Mouse (Mus musculus) CH12.LX (cell line): ENCODE results near the gene Krtap3-2. TPM values are rescaled to one million over a fixed set of nuclear protein-coding genes. Genes with fewer than 3 reads are reported as not detected.

ENCODE experiments used
- DNase-seq: peaks from one replicate; pipeline ENCODE4 v3.0.0-alpha.2; 2013; ENCODE audit errors: extremely low read depth
- H3K27ac ChIP-seq: 2 replicates; pipeline ENCODE4 v1.5.1; 2012; ENCODE audit warnings: low read depth, mild to moderate bottlenecking, control low read depth, moderate library complexity; ENCODE audit not compliant: insufficient read depth
- H3K27me3 ChIP-seq: replicated peaks from 2 replicates; pipeline ENCODE3; 2012; ENCODE audit warnings: inconsistent platforms
- H3K36me3 ChIP-seq, 2 experiments: replicated peaks in 1 of 2; 2 replicates each; pipeline versions ENCODE3 to v1.6.1; 2012; ENCODE audit warnings: inconsistent platforms in 1 of 2, low read length in 1 of 2, mild to moderate bottlenecking in 1 of 2, mixed read lengths in 1 of 2, moderate library complexity in 1 of 2; ENCODE audit not compliant: control insufficient read depth in 1 of 2, insufficient read depth in 1 of 2
- H3K4me1 ChIP-seq, 2 experiments: 2 replicates each; pipeline ENCODE4 v1.6.1; 2012; ENCODE audit warnings: inconsistent platforms in 1 of 2, moderate library complexity in 1 of 2; ENCODE audit not compliant: insufficient read depth in 2 of 2, control insufficient read depth in 1 of 2
- H3K4me2 ChIP-seq: 2 replicates; pipeline ENCODE4 v1.6.1; 2012; ENCODE audit warnings: low read depth, mild to moderate bottlenecking, control low read depth; ENCODE audit not compliant: poor library complexity, insufficient read depth, severe bottlenecking
- H3K4me3 ChIP-seq, 3 experiments: fragments of 150-350 bp in 1 of 3; sonication (generic) in 1 of 3; replicated peaks in 1 of 3; 2 replicates each; pipeline versions ENCODE3 to v1.5.1; 2011 to 2012; ENCODE audit warnings: low read depth in 2 of 3, low read length in 2 of 3, mild to moderate bottlenecking in 2 of 3, moderate library complexity in 2 of 3, control low read depth in 1 of 3, improper control_type of control experiment in 1 of 3, inconsistent platforms in 1 of 3, mixed read lengths in 1 of 3; ENCODE audit not compliant: poor library complexity in 1 of 3
- H3K79me2 ChIP-seq: replicated peaks from 2 replicates; pipeline ENCODE4 v1.6.1; 2012; ENCODE audit warnings: mild to moderate bottlenecking, moderate library complexity; ENCODE audit not compliant: control insufficient read depth, poor library complexity, insufficient read depth, severe bottlenecking; ENCODE audit errors: extremely low read depth
- H3K9ac ChIP-seq: 2 replicates; pipeline ENCODE4 v1.6.1; 2012; ENCODE audit warnings: low read depth, mild to moderate bottlenecking, control low read depth, moderate library complexity; ENCODE audit not compliant: insufficient read depth
- H3K9me3 ChIP-seq: replicated peaks from 2 replicates; pipeline ENCODE3; 2012; ENCODE audit warnings: low read length, inconsistent platforms, mixed read lengths
- CHD1 ChIP-seq: IDR thresholded peaks from 2 replicates; pipeline ENCODE4 v1.6.1; 2012; ENCODE audit warnings: low read depth, low read length, improper control_type of control experiment, inconsistent platforms
- CTCF ChIP-seq, 2 experiments: IDR thresholded peaks in 1 of 2; conservative IDR thresholded peaks in 1 of 2; 2 replicates each; pipeline ENCODE4 v1.5.1; 2011 to 2012; ENCODE audit warnings: low read depth in 2 of 2, low read length in 2 of 2, improper control_type of control experiment in 1 of 2, inconsistent platforms in 1 of 2, mild to moderate bottlenecking in 1 of 2, moderate library complexity in 1 of 2
- E2F4 ChIP-seq: IDR thresholded peaks from 2 replicates; pipeline ENCODE4 v1.6.1; 2011; ENCODE audit warnings: low read depth, low read length, improper control_type of control experiment; ENCODE audit not compliant: insufficient replicate concordance
- ELF1 ChIP-seq: IDR thresholded peaks from 2 replicates; pipeline ENCODE4 v1.6.1; 2014; ENCODE audit warnings: low read depth, mild to moderate bottlenecking, inconsistent platforms, low read length, improper control_type of control experiment
- GABPA ChIP-seq: IDR thresholded peaks from 2 replicates; pipeline ENCODE4 v1.6.1; 2012; ENCODE audit warnings: low read depth, low read length, improper control_type of control experiment, inconsistent platforms; ENCODE audit not compliant: insufficient replicate concordance
- HCFC1 ChIP-seq: IDR thresholded peaks from 2 replicates; pipeline ENCODE4 v1.6.1; 2012; ENCODE audit warnings: low read depth, mild to moderate bottlenecking, inconsistent platforms, low read length, improper control_type of control experiment
- IRF4 ChIP-seq: IDR thresholded peaks from 2 replicates; pipeline ENCODE4 v1.6.1; 2014; ENCODE audit warnings: low read depth, mild to moderate bottlenecking, inconsistent platforms, low read length, improper control_type of control experiment
- JUND ChIP-seq: conservative IDR thresholded peaks from 2 replicates; pipeline ENCODE4 v1.6.1; 2011; ENCODE audit warnings: low read depth, low read length, improper control_type of control experiment
- KAT2A ChIP-seq: IDR thresholded peaks from 2 replicates; pipeline ENCODE4 v1.6.1; 2012; ENCODE audit warnings: low read length, improper control_type of control experiment, inconsistent platforms; ENCODE audit not compliant: insufficient replicate concordance
- MAX ChIP-seq: IDR thresholded peaks from 2 replicates; pipeline ENCODE4 v1.6.1; 2011; ENCODE audit warnings: low read length, improper control_type of control experiment
- MAZ ChIP-seq: IDR thresholded peaks from 2 replicates; pipeline ENCODE4 v1.6.1; 2012; ENCODE audit warnings: low read depth, mild to moderate bottlenecking, inconsistent platforms, low read length, improper control_type of control experiment, moderate library complexity
- MXI1 ChIP-seq: IDR thresholded peaks from 2 replicates; pipeline ENCODE4 v1.6.1; 2011; ENCODE audit warnings: mild to moderate bottlenecking, low read depth, low read length, improper control_type of control experiment
- NELFE ChIP-seq: IDR thresholded peaks from 2 replicates; pipeline ENCODE4 v1.6.1; 2011; ENCODE audit warnings: low read depth, low read length, improper control_type of control experiment
- NRF1 ChIP-seq: IDR thresholded peaks from 2 replicates; pipeline ENCODE4 v1.6.1; 2014; ENCODE audit warnings: low read depth, mild to moderate bottlenecking, inconsistent platforms, low read length, improper control_type of control experiment, moderate library complexity
- PAX5 ChIP-seq: IDR thresholded peaks from 2 replicates; pipeline ENCODE4 v1.6.1; 2012; ENCODE audit warnings: low read length, inconsistent platforms, mixed read lengths
- POLR2A ChIP-seq: IDR thresholded peaks from 2 replicates; pipeline ENCODE4 v1.6.1; 2011; ENCODE audit warnings: low read depth, mild to moderate bottlenecking, improper control_type of control experiment, low read length
- POLR2AphosphoS2 ChIP-seq: IDR thresholded peaks from 2 replicates; pipeline ENCODE4 v1.6.1; 2011; ENCODE audit warnings: low read depth, low read length, improper control_type of control experiment
- RAD21 ChIP-seq: IDR thresholded peaks from 2 replicates; pipeline ENCODE4 v1.6.1; 2011; ENCODE audit warnings: low read depth, mild to moderate bottlenecking, low read length, improper control_type of control experiment, moderate library complexity
- SMC3 ChIP-seq: IDR thresholded peaks from 2 replicates; pipeline ENCODE4 v1.6.1; 2011; ENCODE audit warnings: low read depth, low read length, improper control_type of control experiment
- TCF12 ChIP-seq: IDR thresholded peaks from 2 replicates; pipeline ENCODE4 v1.6.1; 2014; ENCODE audit warnings: low read depth, mild to moderate bottlenecking, inconsistent platforms, low read length, improper control_type of control experiment
- USF1 ChIP-seq: IDR thresholded peaks from 2 replicates; pipeline ENCODE4 v1.6.1; 2014; ENCODE audit warnings: low read depth, mild to moderate bottlenecking, inconsistent platforms, low read length, improper control_type of control experiment
- ZC3H11A ChIP-seq: IDR thresholded peaks from 2 replicates; pipeline ENCODE4 v1.6.1; 2012; ENCODE audit warnings: low read depth, mild to moderate bottlenecking, inconsistent platforms, low read length, improper control_type of control experiment
- ZKSCAN1 ChIP-seq: IDR thresholded peaks from 2 replicates; pipeline ENCODE4 v1.6.1; 2012; ENCODE audit warnings: low read depth, inconsistent platforms, low read length, improper control_type of control experiment, borderline replicate concordance
- ZMIZ1 ChIP-seq: IDR thresholded peaks from 2 replicates; pipeline ENCODE4 v1.6.1; 2012; ENCODE audit warnings: low read depth, mild to moderate bottlenecking, inconsistent platforms, low read length, improper control_type of control experiment
- ZNF384 ChIP-seq: IDR thresholded peaks from 2 replicates; pipeline ENCODE4 v1.6.1; 2012; ENCODE audit warnings: low read depth, low read length, improper control_type of control experiment, inconsistent platforms
- dilution Hi-C: fragments of 300-500 bp; cut with MboI; formaldehyde crosslinking; loops from 2 replicates; pipeline ENCODE4 v1.14.3; 2020; ENCODE audit warnings: low sequenced_read_pairs; ENCODE audit not compliant: extremely low pct_unique_long_range_greater_than_20kb, extremely low pct_ligation_motif_present
- in situ Hi-C: fragments of 300-500 bp; cut with MboI; formaldehyde crosslinking; loops from 3 replicates; pipeline ENCODE4 v1.14.3; 2019; ENCODE audit warnings: low sequenced_read_pairs, low pct_ligation_motif_present, low pct_unique_long_range_greater_than_20kb, mixed read lengths
- polyA plus RNA-seq: library from polyadenylated mRNA; unstranded; fragments of >175 nt; gene quantifications from 2 replicates; pipeline ENCODE4 v1.2.1, GENCODE M21; 2012; ENCODE audit warnings: low read depth; ENCODE audit not compliant: insufficient read length
- total RNA-seq, 2 experiments: library from RNA; depleted of rRNA; stranded (reverse); fragments of 300-350 nt in 1 of 2; fragments of >200 nt in 1 of 2; gene quantifications; 2 replicates each; pipeline ENCODE4 v1.2.3; 2012 to 2014

Gene Krtap3-2
- total and polyA plus RNA-seq, 3 experiments: not detected

GRCm38 (mm10) chr11:99547892-99548291, 8.8 kb downstream of the Krtap3-2 start:
- H3K79me2 ChIP-seq: no peaks in the 10 kb centered on the region
- no peak overlapping the region for H3K4me3 ChIP-seq
- H3K36me3 ChIP-seq: no peaks in the 10 kb centered on the region
- H3K27me3 ChIP-seq: peaks cover 57% of the 10 kb centered on the region
- H3K9ac ChIP-seq: no peak overlapping the region
- in situ Hi-C loops: no loop called here
- TF ChIP-seq IRF4: no peak
- TF ChIP-seq CTCF (conservative IDR thresholded peaks at IDR 0.05 in 1 of 2, IDR thresholded peaks at IDR 0.05 in 1 of 2; ENCODE audit: low read depth in 2 of 2, low read length in 2 of 2): peak in 1 of 2 experiments; percentile 74; a peak in 2 of 4 replicates
- TF ChIP-seq ZNF384: no peak
- no peak for TF ChIP-seq POLR2AphosphoS2
- TF ChIP-seq GABPA: no peak
- peak; percentile 78 for TF ChIP-seq RAD21
- TF ChIP-seq KAT2A: no peak
- 0 out of 2 replicates have a peak, but pooled peaks have one; percentile 2 for TF ChIP-seq ZC3H11A
- TF ChIP-seq PAX5: no peak
- TF ChIP-seq TCF12: no peak
- no peak for TF ChIP-seq USF1
- peak; percentile 67 for TF ChIP-seq SMC3
- no peak for TF ChIP-seq MAZ
- no peak for TF ChIP-seq ELF1
- TF ChIP-seq MAX: no peak
- TF ChIP-seq HCFC1: no peak
- no peak for TF ChIP-seq CHD1
- no peak for TF ChIP-seq ZKSCAN1
- no peak for TF ChIP-seq E2F4
- no peak for TF ChIP-seq JUND
- TF ChIP-seq POLR2A: no peak
- no peak for TF ChIP-seq NRF1
- no peak for TF ChIP-seq MXI1
- TF ChIP-seq ZMIZ1: no peak
- TF ChIP-seq, all 38 proteins: peak for 4
- no peak overlapping the region for H3K4me2 ChIP-seq
- no peaks in the 10 kb centered on the region for H3K4me1 ChIP-seq
- DNase-seq: peak; percentile 12
- H3K9me3 ChIP-seq: no peaks in the 10 kb centered on the region
- H3K27ac ChIP-seq: no peak overlapping the region
- dilution Hi-C loops: no loop called here

- TF ChIP-seq ZNF384: no peak
- TF ChIP-seq ZMIZ1: no peak
- TF ChIP-seq POLR2A: no peak
- no peak for TF ChIP-seq NELFE
- TF ChIP-seq ZC3H11A: no peak
- no peak for TF ChIP-seq ZKSCAN1
- no peak for TF ChIP-seq CTCF (conservative IDR thresholded peaks at IDR 0.05 in 1 of 2, IDR thresholded peaks at IDR 0.05 in 1 of 2; ENCODE audit: low read depth in 2 of 2, low read length in 2 of 2)
- no peak for TF ChIP-seq ELF1
- TF ChIP-seq GABPA: no peak
- TF ChIP-seq RAD21: no peak
- Histone ChIP-seq H3K36me3 (no peaks in the 10 kb centered on the region), H3K4me1 (0 out of 4 replicates have a peak, but pooled peaks cover 0 to 3% of the 10 kb centered on the region in 2 experiments), H3K4me3 (no peak overlapping the region), H3K27me3 (peaks cover 65% of the 10 kb centered on the region), H3K79me2 (no peaks in the 10 kb centered on the region), H3K4me2 (no peak overlapping the region), H3K27ac (no peak overlapping the region), H3K9me3 (no peaks in the 10 kb centered on the region), H3K9ac (no peak overlapping the region)
- dilution Hi-C loops (no loop called here), in situ Hi-C loops (no loop called here)
- no peak for DNase-seq
These were observed 16.9 kb downstream of the Krtap3-2 start for GRCm38 (mm10) chr11:99539721-99540120.
